Mouse (Mus musculus) neural tube, embryonic 15.5 days (tissue): ENCODE results near the gene Ptrh1. TPM values are rescaled to one million over a fixed set of nuclear protein-coding genes. Genes with fewer than 3 reads are reported as not detected.

Source experiments
- ATAC-seq: fragments of 200-750 bp; cut with Nextera tagmentation; 2 replicates; pipeline ENCODE4 v1.8.0; 2017; ENCODE audit warnings: mild to moderate bottlenecking, moderate TSS enrichment, moderate library complexity; ENCODE audit not compliant: low FRiP score
- H3K27ac ChIP-seq: fragments of 300-500 bp; sonication (generic); replicated peaks from 2 replicates; pipeline ENCODE4 v1.5.1; 2015; ENCODE audit warnings: mild to moderate bottlenecking, inconsistent platforms
- H3K27me3 ChIP-seq: fragments of 300-500 bp; sonication (generic); replicated peaks from 2 replicates; pipeline ENCODE4 v1.6.1; 2015; ENCODE audit warnings: inconsistent platforms
- H3K36me3 ChIP-seq: fragments of 300-500 bp; sonication (generic); 2 replicates; pipeline ENCODE4 v1.6.1; 2015; ENCODE audit warnings: inconsistent platforms
- H3K4me1 ChIP-seq: fragments of 300-500 bp; sonication (generic); 2 replicates; pipeline ENCODE4 v1.6.1; 2015; ENCODE audit warnings: inconsistent platforms
- H3K4me2 ChIP-seq: fragments of 300-500 bp; sonication (generic); 2 replicates; pipeline ENCODE4 v1.6.1; 2015; ENCODE audit warnings: inconsistent platforms, mild to moderate bottlenecking, moderate library complexity
- H3K4me3 ChIP-seq: fragments of 300-500 bp; sonication (generic); replicated peaks from 2 replicates; pipeline ENCODE4 v1.5.1; 2015; ENCODE audit warnings: mild to moderate bottlenecking, inconsistent platforms
- H3K9ac ChIP-seq: fragments of 300-500 bp; sonication (generic); replicated peaks from 2 replicates; pipeline ENCODE4 v1.6.1; 2015; ENCODE audit warnings: mild to moderate bottlenecking, inconsistent platforms
- H3K9me3 ChIP-seq: fragments of 300-500 bp; sonication (generic); replicated peaks from 2 replicates; pipeline ENCODE4 v1.6.1; 2016; ENCODE audit warnings: inconsistent platforms
- WGBS: fragments of 180-500 bp; shearing (Covaris S2); methylation state at CpG from one replicate; pipeline ENCODE4 v1.1.7; 2015; ENCODE audit warnings: mixed read lengths; 5-methylcytosine and 5-hydroxymethylcytosine counted together
- polyA plus RNA-seq: library from polyadenylated mRNA; unstranded; fragments of >200 nt; fragmentation: Nextera tagmentation; extraction: Ambion mirVana; gene quantifications from 2 replicates; pipeline ENCODE4 v1.2.1, GENCODE M21; 2015

The Ptrh1 gene
- polyA plus RNA-seq, 1 experiment from 2014 or later: 6.1 TPM

GRCm38 (mm10) chr2:32740916-32741272 lies 34.7 kb upstream of the Ptrh1 start, which contains the start of gene 6330409D20Rik:
6330409D20Rik (minus strand) TSS chr2:32741016.
- no peak for ATAC-seq
- H3K27me3 ChIP-seq: no peaks in the 10 kb centered on the region
- H3K4me3 ChIP-seq: peak within 1 kb of the TSS; percentile 80
- peaks cover 51% of the 10 kb centered on the region for H3K4me1 ChIP-seq
- peak within 1 kb of the TSS; percentile 94 for H3K9ac ChIP-seq
- peaks cover 12% of the 10 kb centered on the region for H3K36me3 ChIP-seq
- no peaks in the 10 kb centered on the region for H3K9me3 ChIP-seq
- peak within 1 kb of the TSS; percentile 76 for H3K4me2 ChIP-seq
- WGBS: 6% methylated on average over 11 of the region's 11 CpGs
- H3K27ac ChIP-seq: peak within 1 kb of the TSS; percentile 89

GRCm38 (mm10) chr2:32741273-32742172 lies 34.1 kb upstream of the Ptrh1 start:
- WGBS: 5% methylated on average over 54 of the region's 58 CpGs
- peak; percentile 58 for ATAC-seq
- H3K4me1 ChIP-seq: peaks cover 51% of the 10 kb centered on the region

DNA sequence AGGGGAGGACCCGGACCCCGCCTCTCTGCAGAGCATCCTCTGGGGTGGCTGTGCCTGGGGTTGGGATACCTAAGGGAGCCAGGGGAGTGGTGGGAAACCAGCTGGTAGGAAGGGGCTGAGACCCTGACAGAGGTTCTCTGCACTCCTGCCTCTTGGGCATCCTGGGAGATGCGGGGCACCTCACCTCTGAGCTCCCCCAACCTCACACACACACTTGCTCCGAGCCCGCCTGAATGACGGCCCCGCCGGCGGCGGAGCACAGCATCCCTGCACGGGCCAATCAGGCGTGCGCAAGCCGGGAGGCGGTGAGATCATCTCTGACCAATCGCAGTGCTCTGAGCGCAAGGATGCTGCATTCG lies 33.4 kb upstream of the Ptrh1 start:
- Histone ChIP-seq H3K4me2 (peak overlapping the region; percentile 76), H3K36me3 (peaks cover 25% of the 10 kb centered on the region), H3K27me3 (no peaks in the 10 kb centered on the region), H3K9ac (peak overlapping the region; percentile 94), H3K4me3 (peak overlapping the region; percentile 80), H3K4me1 (peaks cover 51% of the 10 kb centered on the region), H3K27ac (peak overlapping the region; percentile 89), H3K9me3 (no peaks in the 10 kb centered on the region)
- peak; percentile 94 for ATAC-seq
- WGBS: 8% methylated on average over 18 of the region's 18 CpGs

More at GRCm38 (mm10) chr2:32741273-32742172, 34.1 kb upstream of the Ptrh1 start:
- no peaks in the 10 kb centered on the region for H3K9me3 ChIP-seq
- H3K4me3 ChIP-seq: peak overlapping the region; percentile 80
- H3K27me3 ChIP-seq: no peaks in the 10 kb centered on the region
- peak overlapping the region; percentile 76 for H3K4me2 ChIP-seq
- peaks cover 18% of the 10 kb centered on the region for H3K36me3 ChIP-seq
- peak overlapping the region; percentile 89 for H3K27ac ChIP-seq
- peak overlapping the region; percentile 94 for H3K9ac ChIP-seq

DNA sequence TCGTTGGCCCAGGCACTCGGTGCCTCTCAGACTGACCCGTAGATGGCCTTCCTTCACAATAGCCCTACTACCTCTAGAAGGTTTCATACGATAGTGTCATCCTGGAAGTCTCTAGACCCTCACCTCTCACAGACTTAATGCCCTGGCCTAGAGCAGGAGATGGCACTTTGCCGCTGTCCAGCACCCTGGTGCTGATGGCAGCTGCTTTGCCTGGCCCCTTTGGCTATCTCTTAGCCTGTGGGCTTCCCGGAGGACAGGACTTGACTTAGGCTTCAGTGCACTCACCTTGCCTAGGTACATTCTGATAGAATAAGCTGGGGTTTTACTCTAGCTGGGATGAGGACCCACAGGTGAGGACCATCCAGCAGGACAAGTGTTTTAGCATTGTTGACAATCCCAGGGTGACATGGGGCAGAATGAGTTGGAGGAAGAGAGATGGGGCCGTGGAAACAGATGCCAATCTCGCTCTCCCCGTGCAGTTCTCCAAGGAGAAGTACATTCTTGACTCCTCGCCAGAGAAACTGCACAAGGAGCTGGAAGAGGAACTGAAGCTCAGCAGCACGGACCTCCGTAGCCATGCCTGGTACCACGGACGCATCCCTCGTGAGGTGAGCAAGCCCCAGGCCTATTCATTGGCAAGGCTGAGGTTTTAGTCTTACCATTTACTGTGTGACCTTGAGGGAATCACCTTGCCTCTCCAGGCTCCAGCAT lies 31.2 kb upstream of the Ptrh1 start:
- no peak overlapping the region for H3K4me2 ChIP-seq
- 77% methylated on average over 15 of the region's 15 CpGs for WGBS
- H3K36me3 ChIP-seq: peaks cover 44% of the 10 kb centered on the region
- no peak overlapping the region for H3K4me3 ChIP-seq
- H3K27me3 ChIP-seq: no peaks in the 10 kb centered on the region
- H3K4me1 ChIP-seq: peaks cover 49% of the 10 kb centered on the region
- no peak overlapping the region for H3K9ac ChIP-seq
- no peak overlapping the region for H3K27ac ChIP-seq
- no peaks in the 10 kb centered on the region for H3K9me3 ChIP-seq
- ATAC-seq: no peak

DNA sequence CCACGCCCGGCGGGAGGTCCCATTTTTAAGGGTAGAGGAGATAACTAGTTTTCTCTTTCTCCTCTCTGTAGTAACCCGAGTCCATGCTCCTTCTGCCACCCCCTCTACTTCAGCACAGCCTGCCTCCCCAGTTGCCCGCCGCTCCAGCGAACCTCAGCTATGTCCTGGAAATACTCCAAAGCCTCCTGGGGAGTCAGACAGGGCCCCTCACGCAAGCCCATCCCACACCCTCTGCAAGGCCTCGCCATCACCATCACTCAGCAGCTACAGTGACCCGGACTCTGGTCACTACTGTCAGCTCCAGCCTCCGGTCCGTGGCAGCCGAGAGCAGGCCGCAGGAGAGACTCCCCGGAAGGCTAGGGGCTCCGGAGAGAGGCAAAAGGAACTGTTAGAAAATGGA lies 26.5 kb upstream of the Ptrh1 start:
- Histone ChIP-seq H3K4me1 (peaks cover 25% of the 10 kb centered on the region), H3K9me3 (no peaks in the 10 kb centered on the region), H3K4me2 (no peak overlapping the region), H3K27ac (no peak overlapping the region), H3K27me3 (no peaks in the 10 kb centered on the region), H3K4me3 (no peak overlapping the region), H3K9ac (no peak overlapping the region), H3K36me3 (peaks cover 83% of the 10 kb centered on the region)
- ATAC-seq: no peak
- WGBS: 87% methylated on average over 16 of the region's 16 CpGs

GRCm38 (mm10) chr2:32750199-32750598 lies 25.4 kb upstream of the Ptrh1 start:
- Histone ChIP-seq H3K4me3 (no peak overlapping the region), H3K36me3 (peaks cover 88% of the 10 kb centered on the region), H3K9me3 (no peaks in the 10 kb centered on the region), H3K4me1 (peaks cover 19% of the 10 kb centered on the region), H3K27ac (no peak overlapping the region), H3K27me3 (no peaks in the 10 kb centered on the region), H3K9ac (no peak overlapping the region; the same call in 1 of the 2 replicates), H3K4me2 (no peak overlapping the region)
- ATAC-seq: no peak
- WGBS: 72% methylated on average over 7 of the region's 7 CpGs

DNA sequence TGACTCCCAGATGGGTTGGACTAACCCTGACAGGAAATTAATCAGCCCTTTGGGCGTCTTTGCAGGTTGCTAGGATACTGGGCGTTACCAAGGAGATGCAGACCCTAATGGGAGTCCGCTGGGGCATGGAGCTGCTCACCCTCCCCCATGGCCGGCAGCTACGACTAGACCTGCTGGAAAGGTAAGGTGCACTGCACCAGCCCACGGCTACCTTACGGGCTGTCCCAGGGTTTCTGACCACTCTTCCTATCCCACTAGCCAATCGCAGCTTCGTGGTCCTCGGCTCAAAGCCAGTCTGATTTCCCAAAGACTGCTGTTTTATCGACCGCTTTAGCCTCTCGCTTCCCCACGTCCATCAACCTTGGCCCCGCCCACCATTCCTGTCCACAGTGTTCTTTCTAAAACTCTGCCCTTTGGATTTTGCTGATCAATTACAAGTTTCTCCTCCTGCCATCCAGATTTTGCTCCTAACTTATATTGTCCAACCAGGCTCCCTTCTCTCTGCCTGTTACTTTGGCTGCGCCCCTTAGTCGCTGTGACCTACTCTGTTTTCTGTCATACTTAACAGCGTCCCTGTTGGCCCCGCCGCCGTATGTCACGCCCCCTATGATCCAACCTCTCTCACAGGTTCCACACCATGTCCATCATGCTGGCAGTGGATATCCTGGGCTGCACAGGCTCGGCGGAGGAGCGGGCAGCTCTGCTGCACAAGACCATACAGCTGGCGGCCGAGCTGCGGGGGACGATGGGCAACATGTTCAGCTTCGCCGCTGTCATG lies 24.5 kb upstream of the Ptrh1 start:
- Histone ChIP-seq H3K9me3 (no peaks in the 10 kb centered on the region), H3K4me3 (peak overlapping the region; percentile 22), H3K27ac (peak overlapping the region; percentile 48), H3K9ac (no peak overlapping the region; the same call in 1 of the 2 replicates), H3K4me1 (peaks cover 19% of the 10 kb centered on the region), H3K4me2 (peak overlapping the region; percentile 52), H3K27me3 (no peaks in the 10 kb centered on the region), H3K36me3 (peaks cover 79% of the 10 kb centered on the region)
- peak; percentile 61 for ATAC-seq
- WGBS: 9% methylated on average over 31 of the region's 31 CpGs

GRCm38 (mm10) chr2:32751665-32752033 lies 23.9 kb upstream of the Ptrh1 start:
- Histone ChIP-seq H3K9me3 (no peaks in the 10 kb centered on the region), H3K36me3 (peaks cover 73% of the 10 kb centered on the region), H3K27me3 (no peaks in the 10 kb centered on the region), H3K9ac (no peak overlapping the region), H3K4me3 (peak overlapping the region; percentile 22), H3K27ac (peak overlapping the region; percentile 48; the same call in 1 of the 2 replicates), H3K4me2 (peak overlapping the region; percentile 52), H3K4me1 (peaks cover 20% of the 10 kb centered on the region)
- no peak for ATAC-seq
- WGBS: 13% methylated on average over 10 of the region's 10 CpGs

- H3K27me3 ChIP-seq: no peaks in the 10 kb centered on the region
- no peak for ATAC-seq
- H3K4me2 ChIP-seq: peak overlapping the region; percentile 52; the same call in 1 of the 2 replicates
- H3K9me3 ChIP-seq: no peaks in the 10 kb centered on the region
- no peak overlapping the region for H3K27ac ChIP-seq
- WGBS: 64% methylated on average over 10 of the region's 10 CpGs
- H3K4me1 ChIP-seq: peaks cover 22% of the 10 kb centered on the region
- no peak overlapping the region for H3K4me3 ChIP-seq
- H3K9ac ChIP-seq: no peak overlapping the region
- peaks cover 68% of the 10 kb centered on the region for H3K36me3 ChIP-seq
Measured at GRCm38 (mm10) chr2:32752181-32752580, 23.4 kb upstream of the Ptrh1 start.

DNA sequence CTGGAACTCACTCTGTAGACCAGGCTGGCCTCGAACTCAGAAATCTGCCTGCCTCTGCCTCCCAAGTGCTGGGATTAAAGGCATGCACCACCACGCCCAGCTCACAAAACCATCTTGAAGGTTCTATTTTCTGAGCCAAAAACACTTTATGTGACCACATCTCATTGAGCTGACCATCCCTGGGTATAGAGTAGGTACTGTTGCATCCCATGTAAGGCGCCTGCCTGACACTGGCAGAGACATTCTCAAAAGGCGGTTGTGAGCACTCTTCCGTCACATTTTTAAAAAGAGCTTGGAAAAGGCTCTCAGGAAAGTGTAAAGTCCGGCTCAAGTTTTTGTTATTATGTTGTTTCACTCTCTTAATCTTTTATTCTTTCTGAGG lies 18.9 kb upstream of the Ptrh1 start:
- H3K4me1 ChIP-seq: peaks cover 22% of the 10 kb centered on the region

More for the DNA sequence above, 18.9 kb upstream of the Ptrh1 start:
- 36% methylated on average over 6 of the region's 6 CpGs for whole genome bisulfite sequencing
- peak overlapping the region; percentile 74 for H3K4me3 ChIP-seq
- H3K4me2 ChIP-seq: peak overlapping the region; percentile 58
- ATAC-seq: peak; percentile 49; the same call in 1 of the 2 replicates
- H3K9ac ChIP-seq: no peak overlapping the region
- H3K27me3 ChIP-seq: no peaks in the 10 kb centered on the region
- 0 out of 2 replicates have a peak overlapping the region, but pooled peaks have one; percentile 20 for H3K27ac ChIP-seq
- no peaks in the 10 kb centered on the region for H3K9me3 ChIP-seq
- H3K36me3 ChIP-seq: peaks cover 43% of the 10 kb centered on the region
